18 mouse cellular contexts compared by ENCODE assay signal in genomic region chr8:94987553-94987952, GRCm38 (mm10). TPM values are rescaled to one million over a fixed set of nuclear protein-coding genes. Genes with fewer than 3 reads are reported as not detected.
DNase-seq lines count a peak whose midpoint lies in the region; ATAC-seq and TF ChIP-seq lines count a peak whose summit lies in the region.
"Had no signal": no experiment of that assay in that cellular context is flagged by ENCODE, and none has a peak within 500 bp of the region (broad histone marks: within the 10 kb centered on the region; RNA-seq: fewer than 3 reads in every experiment).

No protein-coding gene starts in this region.

- H3K4me1 ChIP-seq in erythroblast, embryonic 14.5 days (ENCODE audit: control insufficient read depth): peaks cover 99% of the 10 kb centered on the region
- H3K4me1 ChIP-seq in hindbrain, postnatal 0 days (ENCODE audit: insufficient read depth, low read length): peaks cover 48% of the 10 kb centered on the region
- peaks cover 71% of the 10 kb centered on the region for H3K4me1 ChIP-seq in hindbrain, embryonic 12.5 days
- H3K4me1 ChIP-seq in neural tube, embryonic 13.5 days (replicated peaks): peaks cover 82% of the 10 kb centered on the region
- peaks cover 60% of the 10 kb centered on the region for H3K4me1 ChIP-seq in neural tube, embryonic 15.5 days

- H3K9me3 ChIP-seq in erythroblast, embryonic 14.5 days (ENCODE audit: control insufficient read depth, low read length): no peaks in the 10 kb centered on the region
- no peaks in the 10 kb centered on the region for H3K9me3 ChIP-seq in hindbrain, postnatal 0 days (ENCODE audit: low read length)
- no peaks in the 10 kb centered on the region for H3K9me3 ChIP-seq in hindbrain, embryonic 12.5 days (replicated peaks)
- H3K9me3 ChIP-seq in neural tube, embryonic 13.5 days: no peaks in the 10 kb centered on the region
- no peaks in the 10 kb centered on the region for H3K9me3 ChIP-seq in neural tube, embryonic 15.5 days (replicated peaks)
- H3K9me3 ChIP-seq: limb, embryonic 13.5 days; midbrain, embryonic 13.5 days had no signal

- peaks cover 71% of the 10 kb centered on the region for H3K36me3 ChIP-seq in erythroblast, embryonic 14.5 days (ENCODE audit: control insufficient read depth)
- no peaks in the 10 kb centered on the region for H3K36me3 ChIP-seq in hindbrain, postnatal 0 days (ENCODE audit: insufficient read depth, low read length)
- no peaks in the 10 kb centered on the region for H3K36me3 ChIP-seq in hindbrain, embryonic 12.5 days
- no peaks in the 10 kb centered on the region for H3K36me3 ChIP-seq in neural tube, embryonic 13.5 days
- no peaks in the 10 kb centered on the region for H3K36me3 ChIP-seq in neural tube, embryonic 15.5 days
- H3K36me3 ChIP-seq: limb, embryonic 13.5 days; midbrain, embryonic 13.5 days had no signal

- peak overlapping the region; percentile 83 for H3K4me3 ChIP-seq in erythroblast, embryonic 14.5 days (replicated peaks)
- H3K4me3 ChIP-seq in hindbrain, postnatal 0 days (ENCODE audit: low read length): no peak overlapping the region
- H3K4me3 ChIP-seq in hindbrain, embryonic 12.5 days: no peak overlapping the region
- no peak overlapping the region for H3K4me3 ChIP-seq in neural tube, embryonic 13.5 days
- H3K4me3 ChIP-seq in neural tube, embryonic 15.5 days (replicated peaks): no peak overlapping the region
- H3K4me3 ChIP-seq: limb, embryonic 13.5 days; midbrain, embryonic 13.5 days had no signal

- WGBS in hindbrain, postnatal 0 days: 57% methylated on average over 7 of the region's 7 CpGs
- 86% methylated on average over 7 of the region's 7 CpGs for WGBS in hindbrain, embryonic 12.5 days
- 91% methylated on average over 7 of the region's 7 CpGs for WGBS in neural tube, embryonic 13.5 days
- 84% methylated on average over 7 of the region's 7 CpGs for WGBS in neural tube, embryonic 15.5 days

- H3K9ac ChIP-seq in hindbrain, postnatal 0 days (replicated peaks; ENCODE audit: low read length): no peak overlapping the region
- no peak overlapping the region for H3K9ac ChIP-seq in hindbrain, embryonic 12.5 days
- H3K9ac ChIP-seq in neural tube, embryonic 13.5 days: peak overlapping the region; percentile 47
- no peak overlapping the region for H3K9ac ChIP-seq in neural tube, embryonic 15.5 days (replicated peaks)
- H3K9ac ChIP-seq: midbrain, embryonic 13.5 days had no signal

- no peak for TF ChIP-seq CTCF in hindbrain, postnatal 0 days (IDR thresholded peaks at IDR 0.05; ENCODE audit: low read depth)

- no peaks in the 10 kb centered on the region for H3K27me3 ChIP-seq in erythroblast, embryonic 14.5 days (ENCODE audit: control insufficient read depth)
- no peaks in the 10 kb centered on the region for H3K27me3 ChIP-seq in hindbrain, postnatal 0 days (ENCODE audit: insufficient read depth, low read length)
- H3K27me3 ChIP-seq in hindbrain, embryonic 12.5 days: no peaks in the 10 kb centered on the region
- no peaks in the 10 kb centered on the region for H3K27me3 ChIP-seq in neural tube, embryonic 13.5 days
- H3K27me3 ChIP-seq in neural tube, embryonic 15.5 days (replicated peaks): no peaks in the 10 kb centered on the region
- H3K27me3 ChIP-seq: midbrain, embryonic 13.5 days had no signal

- DNase-seq in hindbrain, postnatal 0 days (ENCODE audit: low spot score): no peak
- DNase-seq in testis, postnatal 10 days (ENCODE audit: low spot score): peak; percentile 70
- DNase-seq in c-Kit-positive CD71-positive TER-119-positive erythroid progenitor cells, embryonic 14.5 days (ENCODE audit: low spot score): no peak
- DNase-seq: adrenal gland, postnatal 36 days; cerebellum, postnatal 25 days; heart, postnatal 14 days; kidney, adult 8-10 months; lung, postnatal 14 days; right cerebral cortex, adult 18-20 months; thymus, postnatal 14 days had no signal

- peak overlapping the region; percentile 2; the same call in 1 of the 2 replicates for H3K27ac ChIP-seq in hindbrain, postnatal 0 days
- no peak overlapping the region for H3K27ac ChIP-seq in hindbrain, embryonic 12.5 days
- peak overlapping the region; percentile 78 for H3K27ac ChIP-seq in neural tube, embryonic 13.5 days (replicated peaks)
- H3K27ac ChIP-seq in neural tube, embryonic 15.5 days (replicated peaks): no peak overlapping the region
- H3K27ac ChIP-seq: limb, embryonic 13.5 days; midbrain, embryonic 13.5 days had no signal

- ATAC-seq in erythroblast, adult 5-6 weeks (replicated peaks; ENCODE audit: low FRiP score, poor library complexity, severe bottlenecking): no peak
- no peak for ATAC-seq in hindbrain, postnatal 0 days
- no peak for ATAC-seq in hindbrain, embryonic 12.5 days (ENCODE audit: low FRiP score)
- ATAC-seq in neural tube, embryonic 13.5 days (ENCODE audit: low read depth): no peak
- no peak for ATAC-seq in neural tube, embryonic 15.5 days (ENCODE audit: low FRiP score)
- ATAC-seq: activated CD4-positive, CD25-positive, alpha-beta regulatory T cell, adult 4 months; midbrain, embryonic 13.5 days had no signal

- H3K4me2 ChIP-seq in hindbrain, postnatal 0 days (ENCODE audit: low read depth, low read length): no peak overlapping the region
- no peak overlapping the region for H3K4me2 ChIP-seq in hindbrain, embryonic 12.5 days (replicated peaks)
- peak overlapping the region; percentile 43 for H3K4me2 ChIP-seq in neural tube, embryonic 13.5 days
- H3K4me2 ChIP-seq in neural tube, embryonic 15.5 days: no peak overlapping the region; the same call in 1 of the 2 replicates
- H3K4me2 ChIP-seq: limb, embryonic 13.5 days had no signal

RNA-seq across cellular contexts. Expression of gene Adgrg1, which starts 13.0 kb away (rescaled TPM):
- 14.3 and 18.4 TPM in 2 replicates for polyA plus RNA-seq in erythroblast, embryonic 14.5 days (2012)
- total RNA-seq in erythroblast, adult 5-6 weeks (2015; ENCODE audit: low replicate concordance): 28.2 and 32.1 TPM in 2 replicates
- 7.1 and 7.5 TPM in 2 replicates for total RNA-seq in erythroblast, adult 5-6 weeks (2017; ENCODE audit: low replicate concordance)
- total RNA-seq in hindbrain, postnatal 0 days (2014; rRNA removed): 236 and 284 TPM in 2 replicates
- polyA plus RNA-seq in hindbrain, postnatal 0 days (2015; fragmentation: Nextera tagmentation; extraction: Ambion mirVana): 105 TPM in 2 replicates
- 187 and 194 TPM in 2 replicates for polyA plus RNA-seq in hindbrain, embryonic 12.5 days (2016; fragmentation: Nextera tagmentation; extraction: Ambion mirVana)
- polyA plus RNA-seq in neural tube, embryonic 13.5 days (2015; fragmentation: Nextera tagmentation; extraction: Ambion mirVana): 160 and 168 TPM in 2 replicates
- 80.9 and 96.9 TPM in 2 replicates for polyA plus RNA-seq in neural tube, embryonic 15.5 days (2015; fragmentation: Nextera tagmentation; extraction: Ambion mirVana)

RNA-seq across cellular contexts. Expression of gene Adgrg3, which starts 29.9 kb away (rescaled TPM):
- 0.08 and 0.17 TPM in 2 replicates for polyA plus RNA-seq in erythroblast, embryonic 14.5 days (2012)
- 24.2 and 30.9 TPM in 2 replicates for total RNA-seq in erythroblast, adult 5-6 weeks (2015; ENCODE audit: low replicate concordance)
- 20.9 and 34.9 TPM in 2 replicates for total RNA-seq in erythroblast, adult 5-6 weeks (2017; ENCODE audit: low replicate concordance)
- 1.3 TPM in 2 replicates for total RNA-seq in hindbrain, postnatal 0 days (2014; rRNA removed)
- 0.52 and 0.54 TPM in 2 replicates for polyA plus RNA-seq in hindbrain, postnatal 0 days (2015; fragmentation: Nextera tagmentation; extraction: Ambion mirVana)
- polyA plus RNA-seq in hindbrain, embryonic 12.5 days (2016; fragmentation: Nextera tagmentation; extraction: Ambion mirVana): 1.9 TPM in 2 replicates
- 1.4 and 1.5 TPM in 2 replicates for polyA plus RNA-seq in neural tube, embryonic 13.5 days (2015; fragmentation: Nextera tagmentation; extraction: Ambion mirVana)
- 0.95 and 4.7 TPM in 2 replicates for polyA plus RNA-seq in neural tube, embryonic 15.5 days (2015; fragmentation: Nextera tagmentation; extraction: Ambion mirVana)

Comparison
In these comparisons a context has a peak if more than half of its experiments do, and no peak if none do; other contexts are left out.
1. H3K27ac ChIP-seq: peak in hindbrain, postnatal 0 days (single experiment) and neural tube, embryonic 13.5 days (single experiment); none in hindbrain, embryonic 12.5 days (single experiment) and neural tube, embryonic 15.5 days (single experiment).